Mouse (Mus musculus) layer of hippocampus, adult 2 months (tissue): ENCODE results near the gene Podn. TPM values are rescaled to one million over a fixed set of nuclear protein-coding genes. Genes with fewer than 3 reads are reported as not detected.
A peak's percentile ranks its signal among the peaks of the same experiment; 100 is the strongest.
"Not testable (repeated sequence)": the region's sequence is repeated elsewhere in the genome, so short reads cannot be mapped to it uniquely, and the experiment has no call there.

Experiments used
- DNase-seq, 2 experiments: peaks; one replicate each; pipeline ENCODE4 v3.0.0; 2022; ENCODE audit warnings: low spot score in 2 of 2
- H3K27ac ChIP-seq: fragments of 200-600 bp; 2 replicates; pipeline ENCODE4 v1.8.1; 2022
- H3K4me3 ChIP-seq: fragments of 200-600 bp; 2 replicates; pipeline ENCODE4 v1.8.1; 2022; ENCODE audit warnings: mild to moderate bottlenecking
- CTCF ChIP-seq: fragments of 200-600 bp; conservative IDR thresholded peaks from 2 replicates; pipeline ENCODE4 v1.8.1; 2022; ENCODE audit warnings: antibody characterized with exemption, mild to moderate bottlenecking, moderate library complexity
- long read RNA-seq, 2 experiments: library from polyadenylated mRNA; stranded (forward); transcript quantifications; one replicate each; pipeline ENCODE4 v2.0.0; 2021; ENCODE audit warnings: borderline mapping rate in 2 of 2
- total RNA-seq, 2 experiments: library from RNA; stranded (reverse); gene quantifications; 2 replicates each; pipeline ENCODE4 v1.2.3; 2021

Gene Podn
- 10 to 100 TPM; 10.2 to 10.4 TPM for total RNA-seq
- long read RNA-seq, experiment 1, partial matches to known transcripts = 2 of 6 reads
- long read RNA-seq, experiment 1, other reads (novel, unspliced or antisense) = 3 of 6 reads
- long read RNA-seq, experiment 2, partial matches to known transcripts = 4 of 5 reads
- long read RNA-seq, experiment 2, other reads (novel, unspliced or antisense) = 0 of 5 reads

- DNase-seq = no peak
- H3K27ac ChIP-seq = no peak within 1 kb of the TSS
- no peak within 1 kb of the TSS for H3K4me3 ChIP-seq
- TF ChIP-seq CTCF = no peak
Measured at GRCm38 (mm10) chr4:108096345-108096744, at the start of gene Podn. Gene Podn (minus strand): TSS chr4:108096445.

- not testable (repeated sequence) for DNase-seq, H3K4me3 ChIP-seq, H3K27ac ChIP-seq
Measured at GRCm38 (mm10) chr4:108145554-108145953, 49.3 kb upstream of the Podn start.

GRCm38 (mm10) chr4:108144880-108145279 lies 48.6 kb upstream of the Podn start, which contains the start of gene Scp2:
Gene Scp2 (minus strand): TSS chr4:108144998.
- TF ChIP-seq CTCF = no peak
- Histone ChIP-seq H3K4me3 (no peak within 1 kb of the TSS), H3K27ac (no peak within 1 kb of the TSS)
- DNase-seq = no peak

- H3K4me3 ChIP-seq = no peak overlapping the region
Measured at GRCm38 (mm10) chr4:108143778-108144177, 47.5 kb upstream of the Podn start.

GRCm38 (mm10) chr4:108143178-108143577 lies 46.9 kb upstream of the Podn start:
- not testable (repeated sequence) for DNase-seq, H3K4me3 ChIP-seq, H3K27ac ChIP-seq
- peak; percentile 57 for TF ChIP-seq CTCF

More at GRCm38 (mm10) chr4:108143778-108144177, 47.5 kb upstream of the Podn start:
- TF ChIP-seq CTCF = no peak
- no peak overlapping the region for H3K27ac ChIP-seq
- DNase-seq = no peak

GRCm38 (mm10) chr4:108136938-108137337 lies 40.7 kb upstream of the Podn start:
- TF ChIP-seq CTCF = no peak
- no peak overlapping the region for H3K4me3 ChIP-seq
- DNase-seq = no peak
- H3K27ac ChIP-seq = no peak overlapping the region

GRCm38 (mm10) chr4:108130452-108130851 lies 34.2 kb upstream of the Podn start:
- no peak for DNase-seq
- Histone ChIP-seq H3K27ac (no peak overlapping the region), H3K4me3 (no peak overlapping the region)
- TF ChIP-seq CTCF = no peak

GRCm38 (mm10) chr4:108128339-108128738 lies 32.1 kb upstream of the Podn start:
- Histone ChIP-seq H3K4me3 (no peak overlapping the region), H3K27ac (no peak overlapping the region)
- DNase-seq = no peak
- TF ChIP-seq CTCF = no peak

GRCm38 (mm10) chr4:108127516-108127915 lies 31.3 kb upstream of the Podn start:
- no peak for DNase-seq
- Histone ChIP-seq H3K27ac (no peak overlapping the region), H3K4me3 (no peak overlapping the region)
- TF ChIP-seq CTCF = no peak

- no peak overlapping the region for H3K4me3 ChIP-seq
- no peak overlapping the region for H3K27ac ChIP-seq
- TF ChIP-seq CTCF = no peak
- no peak for DNase-seq
Measured at GRCm38 (mm10) chr4:108126260-108126659, 30.0 kb upstream of the Podn start.

- no peak overlapping the region for H3K4me3 ChIP-seq
- H3K27ac ChIP-seq = no peak overlapping the region
- no peak for TF ChIP-seq CTCF
- DNase-seq = no peak
Measured at GRCm38 (mm10) chr4:108124104-108124503, 27.9 kb upstream of the Podn start.

- Histone ChIP-seq H3K27ac (peak overlapping the region; percentile 83), H3K4me3 (peak overlapping the region; percentile 60)
- peak; percentile 34 for TF ChIP-seq CTCF
- DNase-seq = peak; percentile 93 to 94
Measured at GRCm38 (mm10) chr4:108117924-108118876, 22.0 kb upstream of the Podn start.

- Histone ChIP-seq H3K27ac (0 out of 2 replicates have a peak overlapping the region, but pooled peaks have one; percentile 11), H3K4me3 (peak overlapping the region; percentile 60)
- no peak for TF ChIP-seq CTCF
- DNase-seq = no peak
Measured at GRCm38 (mm10) chr4:108117488-108117887, 21.2 kb upstream of the Podn start.
